23 mouse cellular contexts compared by ENCODE assay signal in genomic region chr2:156091926-156092325, GRCm38 (mm10). TPM values are rescaled to one million over a fixed set of nuclear protein-coding genes. Genes with fewer than 3 reads are reported as not detected.
DNase-seq lines count a peak whose midpoint lies in the region; ATAC-seq and TF ChIP-seq lines count a peak whose summit lies in the region.
"Had no signal": no experiment of that assay in that cellular context is flagged by ENCODE, and none has a peak within 500 bp of the region (broad histone marks: within the 10 kb centered on the region; RNA-seq: fewer than 3 reads in every experiment).

No protein-coding gene starts in this region.

- peaks cover 16% of the 10 kb centered on the region for H3K36me3 ChIP-seq in lung, embryonic 16.5 days (ENCODE audit: control insufficient read depth, insufficient read depth, low read length)
- H3K36me3 ChIP-seq in kidney, adult 2 months (ENCODE audit: control insufficient read depth, insufficient read depth, low read length), result peaks cover 2% of the 10 kb centered on the region; the same call in 1 of the 2 replicates

- WGBS in lung, embryonic 16.5 days, result 68% methylated on average over 5 of the region's 5 CpGs
- 75% methylated on average over 5 of the region's 5 CpGs for WGBS in kidney, adult 2 months

- no peak for TF ChIP-seq CTCF in kidney, adult 2 months (conservative IDR thresholded peaks at IDR 0.05; ENCODE audit: insufficient read depth, insufficient read length, low read depth, low read length)

- H3K27me3 ChIP-seq in lung, embryonic 16.5 days (ENCODE audit: control insufficient read depth, insufficient read depth, low read depth, low read length), result no peaks in the 10 kb centered on the region
- H3K27me3 ChIP-seq in kidney, adult 2 months (replicated peaks; ENCODE audit: control insufficient read depth, insufficient read depth, low read length), result no peaks in the 10 kb centered on the region
- H3K27me3 ChIP-seq: heart, embryonic 15.5 days; hindbrain, embryonic 13.5 days had no signal

- H3K9me3 ChIP-seq in lung, embryonic 16.5 days (ENCODE audit: control insufficient read depth, low read length), result no peaks in the 10 kb centered on the region
- H3K9me3 ChIP-seq: embryonic facial prominence, embryonic 10.5 days; forebrain, embryonic 10.5 days; heart, embryonic 15.5 days; hindbrain, embryonic 13.5 days had no signal

- no peak overlapping the region for H3K4me3 ChIP-seq in lung, embryonic 16.5 days (ENCODE audit: low read length)
- H3K4me3 ChIP-seq in kidney, adult 2 months (ENCODE audit: insufficient read depth, low read depth, low read length), result no peak overlapping the region
- H3K4me3 ChIP-seq: embryonic facial prominence, embryonic 10.5 days; forebrain, embryonic 10.5 days; heart, embryonic 15.5 days; hindbrain, embryonic 13.5 days had no signal

- H3K27ac ChIP-seq in lung, embryonic 16.5 days (ENCODE audit: low read length), result peak overlapping the region; percentile 31
- no peak overlapping the region for H3K27ac ChIP-seq in kidney, adult 2 months (ENCODE audit: insufficient read depth, low read depth, low read length)
- H3K27ac ChIP-seq: embryonic facial prominence, embryonic 10.5 days; forebrain, embryonic 10.5 days; heart, embryonic 15.5 days; hindbrain, embryonic 13.5 days had no signal

- DNase-seq in heart, adult 11 months, result peak; percentile 79
- no peak for DNase-seq in heart, adult 8-10 months (ENCODE audit: low spot score)
- DNase-seq in lung, postnatal 4 days, result no peak
- DNase-seq in fibroblast of lung, adult 2 months (ENCODE audit: low read depth), result peak; percentile 56
- DNase-seq in kidney, adult 2 months, result no peak
- DNase-seq in left cerebral cortex, adult 8-10 months (ENCODE audit: low spot score in 2 of 2), result no peak
- DNase-seq: adrenal gland, adult 8-10 months; adrenal gland, postnatal 36 days; cerebellum, postnatal 10 days; gastrocnemius, postnatal 36 days; heart, postnatal 14 days had no signal

- H3K4me2 ChIP-seq in lung, embryonic 16.5 days (ENCODE audit: low read depth, low read length), result no peak overlapping the region
- H3K4me2 ChIP-seq: heart, embryonic 11.5 days; heart, embryonic 15.5 days; hindbrain, embryonic 13.5 days had no signal

- ATAC-seq in lung, embryonic 16.5 days (ENCODE audit: low read depth), result peak; percentile 71
- ATAC-seq: forebrain, embryonic 14.5 days had no signal

- TF ChIP-seq POLR2A in kidney, adult 2 months (IDR thresholded peaks at IDR 0.05; ENCODE audit: low read depth, low read length), result no peak

- no peak overlapping the region for H3K9ac ChIP-seq in lung, embryonic 16.5 days (ENCODE audit: low read length)
- H3K9ac ChIP-seq: heart, embryonic 15.5 days; hindbrain, embryonic 13.5 days had no signal

- H3K4me1 ChIP-seq in lung, embryonic 16.5 days (replicated peaks; ENCODE audit: control insufficient read depth, insufficient read depth, low read length), result peaks cover 11% of the 10 kb centered on the region; the same call in 1 of the 2 replicates
- peaks cover 2% of the 10 kb centered on the region; the same call in 1 of the 2 replicates for H3K4me1 ChIP-seq in kidney, adult 2 months (ENCODE audit: control insufficient read depth, insufficient read depth, low read length)

RNA-seq across cellular contexts. Expression of gene Cpne1, which starts 19.8 kb away (rescaled TPM):
- total RNA-seq in heart, adult 8-10 months (2022), result 10 to 100 TPM in 3 of 4 experiments, 1 to 10 TPM in 1; 9.4 to 13.7 (median 11.9) TPM
- polyA plus RNA-seq in lung, embryonic 16.5 days (2015; fragmentation: Nextera tagmentation; extraction: Ambion mirVana), result 71.0 and 75.1 TPM in 2 replicates
- 57.2 and 72.4 TPM in 2 replicates for polyA plus RNA-seq in kidney, adult 2 months (2012; rRNA removed)
- total RNA-seq in left cerebral cortex, adult 8-10 months (2022), result 10 to 100 TPM; 25.2 to 37.8 (median 34.2) TPM

RNA-seq across cellular contexts. Expression of gene Rbm12, which starts 19.9 kb away (rescaled TPM):
- total RNA-seq in heart, adult 8-10 months (2022), result 10 to 100 TPM in 2 of 4 experiments, 1 to 10 TPM in 2; 8.4 to 20.4 (median 13.6) TPM
- 24.6 and 31.3 TPM in 2 replicates for polyA plus RNA-seq in lung, embryonic 16.5 days (2015; fragmentation: Nextera tagmentation; extraction: Ambion mirVana)
- polyA plus RNA-seq in kidney, adult 2 months (2012; rRNA removed), result 13.2 and 14.8 TPM in 2 replicates
- total RNA-seq in left cerebral cortex, adult 8-10 months (2022), result 10 to 100 TPM; 23.0 to 35.0 (median 26.7) TPM

RNA-seq across cellular contexts. Expression of gene Spag4, which starts 27.0 kb away (rescaled TPM):
- total RNA-seq in heart, adult 8-10 months (2022), result 1 to 10 TPM in 2 of 4 experiments, under 1 TPM in 2; 0.62 to 2.3 (median 1.1) TPM
- 1.9 and 2.5 TPM in 2 replicates for polyA plus RNA-seq in lung, embryonic 16.5 days (2015; fragmentation: Nextera tagmentation; extraction: Ambion mirVana)
- 3.3 and 3.6 TPM in 2 replicates for polyA plus RNA-seq in kidney, adult 2 months (2012; rRNA removed)
- 1 to 10 TPM; 2.9 to 4.0 (median 3.7) TPM for total RNA-seq in left cerebral cortex, adult 8-10 months (2022)
- total RNA-seq: gastrocnemius, postnatal 36 days had no signal

RNA-seq across cellular contexts. Expression of gene Gm28036, which starts 35.0 kb away (rescaled TPM):
- 10 to 100 TPM in 2 of 4 experiments, 1 to 10 TPM in 2; 9.4 to 12.1 (median 10.2) TPM for total RNA-seq in heart, adult 8-10 months (2022)
- polyA plus RNA-seq in lung, embryonic 16.5 days (2015; fragmentation: Nextera tagmentation; extraction: Ambion mirVana), result 20.7 and 21.4 TPM in 2 replicates
- 1.9 and 2.6 TPM in 2 replicates for polyA plus RNA-seq in kidney, adult 2 months (2012; rRNA removed)
- total RNA-seq in left cerebral cortex, adult 8-10 months (2022), result 10 to 100 TPM; 10.4 to 33.0 (median 23.4) TPM

RNA-seq across cellular contexts. Expression of gene Fer1l4, which starts 39.2 kb away (rescaled TPM):
- total RNA-seq in heart, adult 8-10 months (2022), result not detected
- not detected in 2 replicates for polyA plus RNA-seq in lung, embryonic 16.5 days (2015; fragmentation: Nextera tagmentation; extraction: Ambion mirVana)
- polyA plus RNA-seq in kidney, adult 2 months (2012; rRNA removed), result 0.38 and 0.67 TPM in 2 replicates
- total RNA-seq in left cerebral cortex, adult 8-10 months (2022), result not detected
- total RNA-seq: adrenal gland, adult 8-10 months; adrenal gland, postnatal 36 days; gastrocnemius, adult 8-10 months; gastrocnemius, postnatal 36 days; heart, adult 18-20 months; heart, postnatal 14 days; hematopoietic stem cell, adult 5-6 weeks had no signal
- polyA plus RNA-seq: C2C12; embryonic facial prominence, embryonic 10.5 days; embryonic facial prominence, embryonic 14.5 days; forebrain, embryonic 10.5 days; forebrain, embryonic 14.5 days; heart, embryonic 11.5 days; heart, embryonic 15.5 days; hindbrain, embryonic 13.5 days had no signal

Comparison
In these comparisons a context has a peak if more than half of its experiments do, and no peak if none do; other contexts are left out.
1. DNase-seq: peak in heart, adult 11 months (single experiment) and fibroblast of lung, adult 2 months (single experiment); none in heart, adult 8-10 months (single experiment), lung, postnatal 4 days (0 of 2), kidney, adult 2 months (single experiment) and left cerebral cortex, adult 8-10 months (0 of 2).